Mouse (Mus musculus): ENCODE measurements around the gene Tmco4. TPM values are rescaled to one million over a fixed set of nuclear protein-coding genes. Genes with fewer than 3 reads are reported as not detected.

The Tmco4 gene
- polyA plus RNA-seq, 1 experiment from 2014 or later = 1.2 TPM

DNA sequence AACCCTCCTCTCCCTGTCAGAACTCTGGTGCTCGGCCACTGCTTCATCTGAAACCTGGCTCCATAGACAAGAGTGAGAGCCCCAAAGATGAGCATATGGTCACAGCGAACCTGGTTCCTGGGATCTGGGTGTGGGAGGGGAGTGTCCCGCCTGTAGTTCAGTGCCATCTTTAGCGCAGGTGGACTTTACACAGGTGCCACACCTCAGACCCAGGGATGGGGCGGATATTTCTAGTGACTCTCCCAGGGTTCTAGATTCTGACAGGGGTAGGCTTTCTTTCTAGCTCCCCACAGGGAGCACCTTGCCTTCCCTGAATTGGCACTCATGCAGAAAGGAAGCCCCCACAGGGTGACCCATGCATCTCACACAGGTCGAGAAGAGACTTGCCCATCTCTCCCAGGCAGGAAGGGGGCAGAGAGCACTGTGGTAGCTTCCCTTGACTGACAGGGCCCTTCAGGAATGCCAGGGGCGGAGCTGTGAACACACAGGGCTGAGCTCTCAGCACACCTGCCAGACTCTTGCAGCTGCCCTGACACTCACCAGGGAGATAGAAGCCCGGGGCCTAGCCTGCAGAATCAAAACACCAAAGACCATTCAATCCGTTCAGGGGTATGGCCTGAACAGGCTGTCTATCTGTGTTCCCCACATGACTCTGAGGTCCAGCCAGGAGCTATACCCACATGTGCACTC lies 116.4 kb downstream of the Tmco4 start:
- peaks cover 25% of the 10 kb centered on the region for H3K27me3 ChIP-seq (replicated peaks; ENCODE audit: control insufficient read depth, insufficient read depth, low read length)
- peaks cover 19% of the 10 kb centered on the region for H3K4me1 ChIP-seq (replicated peaks; ENCODE audit: control insufficient read depth, insufficient read depth, low read length)
- H3K9me3 ChIP-seq (ENCODE audit: control insufficient read depth, low read length) = no peaks in the 10 kb centered on the region
- no peak for ATAC-seq
- 68% methylated on average over 9 of the region's 9 CpGs for WGBS
- H3K9ac ChIP-seq (replicated peaks; ENCODE audit: low read depth, low read length) = no peak overlapping the region
- no peak overlapping the region for H3K4me3 ChIP-seq (replicated peaks; ENCODE audit: low read length)
- H3K27ac ChIP-seq (ENCODE audit: low read length) = no peak overlapping the region
- H3K36me3 ChIP-seq (ENCODE audit: control insufficient read depth, insufficient read depth) = no peaks in the 10 kb centered on the region
- H3K4me2 ChIP-seq (ENCODE audit: low read length) = no peak overlapping the region

DNA sequence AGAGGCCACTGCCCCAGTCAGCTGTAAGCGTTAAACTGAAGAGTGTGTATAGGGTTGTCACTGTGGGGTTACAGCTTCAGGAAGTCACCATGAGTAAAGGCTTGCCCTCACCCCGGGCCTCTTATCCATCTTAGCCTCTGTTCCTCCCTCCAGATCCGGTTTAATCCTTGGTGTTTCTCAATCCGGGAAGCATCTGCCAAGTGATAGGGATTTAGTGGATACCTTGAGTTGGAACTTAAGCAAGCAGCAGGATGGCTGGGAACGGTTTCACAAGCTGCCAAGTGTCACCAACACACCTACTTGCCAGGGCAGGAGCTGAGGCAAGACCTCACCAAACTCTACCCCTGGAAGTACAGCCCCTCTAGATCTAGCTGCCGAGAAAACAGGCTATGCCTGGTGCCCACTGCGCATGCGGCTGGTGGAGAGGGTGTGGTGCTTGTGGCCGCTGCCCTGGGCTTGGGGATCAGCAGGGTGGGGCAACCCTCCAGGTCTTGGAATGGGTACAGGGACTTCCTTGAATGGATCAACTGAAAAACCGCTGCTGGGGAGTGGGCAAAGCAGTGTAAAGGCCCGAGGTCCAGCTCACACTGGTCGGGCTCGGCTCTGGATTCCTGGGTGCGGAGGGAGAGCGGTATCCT lies 117.7 kb downstream of the Tmco4 start:
- H3K4me2 ChIP-seq (ENCODE audit: low read length) = no peak overlapping the region
- no peak overlapping the region for H3K9ac ChIP-seq (replicated peaks; ENCODE audit: low read depth, low read length)
- H3K27ac ChIP-seq (ENCODE audit: low read length) = no peak overlapping the region
- H3K36me3 ChIP-seq (ENCODE audit: control insufficient read depth, insufficient read depth) = no peaks in the 10 kb centered on the region
- peaks cover 3% of the 10 kb centered on the region; the same call in 1 of the 2 replicates for H3K9me3 ChIP-seq (ENCODE audit: control insufficient read depth, low read length)
- H3K27me3 ChIP-seq (replicated peaks; ENCODE audit: control insufficient read depth, insufficient read depth, low read length) = peaks cover 28% of the 10 kb centered on the region
- ATAC-seq = no peak
- 73% methylated on average over 15 of the region's 15 CpGs for WGBS
- peaks cover 19% of the 10 kb centered on the region for H3K4me1 ChIP-seq (replicated peaks; ENCODE audit: control insufficient read depth, insufficient read depth, low read length)
- H3K4me3 ChIP-seq (replicated peaks; ENCODE audit: low read length) = no peak overlapping the region

DNA sequence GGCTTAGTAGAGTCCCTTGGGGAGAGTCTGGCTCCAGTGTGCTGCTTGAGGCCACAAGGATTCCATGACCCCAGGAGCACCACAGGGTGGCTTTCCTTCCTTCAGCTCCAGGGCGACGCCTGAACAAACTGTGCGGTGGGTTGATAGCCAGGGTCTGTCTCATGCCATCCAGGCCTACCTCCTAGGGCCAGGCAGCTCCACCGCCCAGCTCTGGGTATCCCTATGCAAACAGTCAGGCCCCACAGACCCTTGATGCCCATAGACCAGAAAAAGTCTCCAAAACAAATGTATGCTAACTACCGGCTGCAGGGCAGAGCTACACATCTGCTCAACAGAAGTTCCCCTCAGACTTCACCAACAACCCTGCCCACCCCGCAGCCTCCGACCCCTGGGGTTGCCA lies 118.4 kb downstream of the Tmco4 start:
- no peak overlapping the region for H3K27ac ChIP-seq (ENCODE audit: low read length)
- H3K36me3 ChIP-seq (ENCODE audit: control insufficient read depth, insufficient read depth) = no peaks in the 10 kb centered on the region
- no peak overlapping the region for H3K4me2 ChIP-seq (ENCODE audit: low read length)
- peaks cover 19% of the 10 kb centered on the region for H3K4me1 ChIP-seq (replicated peaks; ENCODE audit: control insufficient read depth, insufficient read depth, low read length)
- WGBS = 47% methylated on average over 7 of the region's 7 CpGs
- H3K27me3 ChIP-seq (replicated peaks; ENCODE audit: control insufficient read depth, insufficient read depth, low read length) = peaks cover 28% of the 10 kb centered on the region
- no peak for ATAC-seq
- H3K9ac ChIP-seq (replicated peaks; ENCODE audit: low read depth, low read length) = no peak overlapping the region
- peaks cover 3% of the 10 kb centered on the region; the same call in 1 of the 2 replicates for H3K9me3 ChIP-seq (ENCODE audit: control insufficient read depth, low read length)
- no peak overlapping the region for H3K4me3 ChIP-seq (replicated peaks; ENCODE audit: low read length)

DNA sequence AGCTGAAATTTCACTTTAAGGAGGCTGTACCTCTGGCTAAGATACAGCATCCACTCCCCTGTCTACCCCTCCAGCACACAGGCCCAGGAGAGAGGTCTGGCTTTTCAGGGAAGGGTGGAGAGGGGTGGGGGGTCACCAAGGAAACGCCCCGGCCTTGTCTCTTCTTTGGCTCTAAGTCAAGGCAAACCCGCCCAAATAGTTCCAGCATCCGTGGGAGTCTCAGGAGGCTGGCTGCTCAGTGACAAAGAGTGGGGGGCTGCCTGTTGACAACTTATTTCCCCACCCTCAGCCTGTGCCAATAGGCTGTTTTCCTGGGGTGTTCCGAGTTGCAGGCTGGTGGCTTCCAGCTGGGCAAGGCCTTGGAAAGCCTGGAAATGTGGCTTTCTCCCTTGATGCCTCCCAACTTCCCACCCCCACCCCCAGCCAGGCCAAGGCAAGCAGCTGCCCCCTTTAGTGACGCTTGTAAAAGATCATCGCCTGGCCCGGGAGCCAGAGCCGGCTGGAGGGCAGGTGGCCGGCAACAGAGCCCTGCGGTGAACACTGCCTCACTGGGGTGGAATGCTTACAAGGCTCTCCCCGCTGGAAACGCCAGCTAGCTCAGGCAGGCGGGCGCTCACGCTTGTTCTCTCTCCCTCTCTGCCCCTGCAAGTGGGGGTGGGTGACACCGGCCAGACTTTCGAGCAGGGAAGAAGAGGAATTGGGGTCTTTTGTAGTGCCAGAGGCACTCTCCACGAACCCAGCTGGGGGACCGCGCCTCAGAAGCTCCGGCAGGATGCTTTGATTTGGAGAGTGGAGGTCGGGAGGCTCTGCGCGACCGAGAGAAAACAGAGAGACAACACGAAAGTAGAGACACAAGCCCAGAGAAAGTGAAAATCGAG lies 119.0 kb downstream of the Tmco4 start:
- Histone ChIP-seq H3K36me3 (ENCODE audit: control insufficient read depth, insufficient read depth) (no peaks in the 10 kb centered on the region), H3K27me3 (replicated peaks; ENCODE audit: control insufficient read depth, insufficient read depth, low read length) (peaks cover 28% of the 10 kb centered on the region), H3K9me3 (ENCODE audit: control insufficient read depth, low read length) (peaks cover 3% of the 10 kb centered on the region; the same call in 1 of the 2 replicates), H3K4me3 (replicated peaks; ENCODE audit: low read length) (peak overlapping the region; percentile 57), H3K27ac (ENCODE audit: low read length) (0 out of 2 replicates have a peak overlapping the region, but pooled peaks have one; percentile 39), H3K4me1 (replicated peaks; ENCODE audit: control insufficient read depth, insufficient read depth, low read length) (peaks cover 19% of the 10 kb centered on the region), H3K4me2 (ENCODE audit: low read length) (peak overlapping the region; percentile 86), H3K9ac (replicated peaks; ENCODE audit: low read depth, low read length) (peak overlapping the region; percentile 62)
- WGBS = 3% methylated on average over 28 of the region's 28 CpGs
- ATAC-seq = peak; percentile 51

DNA sequence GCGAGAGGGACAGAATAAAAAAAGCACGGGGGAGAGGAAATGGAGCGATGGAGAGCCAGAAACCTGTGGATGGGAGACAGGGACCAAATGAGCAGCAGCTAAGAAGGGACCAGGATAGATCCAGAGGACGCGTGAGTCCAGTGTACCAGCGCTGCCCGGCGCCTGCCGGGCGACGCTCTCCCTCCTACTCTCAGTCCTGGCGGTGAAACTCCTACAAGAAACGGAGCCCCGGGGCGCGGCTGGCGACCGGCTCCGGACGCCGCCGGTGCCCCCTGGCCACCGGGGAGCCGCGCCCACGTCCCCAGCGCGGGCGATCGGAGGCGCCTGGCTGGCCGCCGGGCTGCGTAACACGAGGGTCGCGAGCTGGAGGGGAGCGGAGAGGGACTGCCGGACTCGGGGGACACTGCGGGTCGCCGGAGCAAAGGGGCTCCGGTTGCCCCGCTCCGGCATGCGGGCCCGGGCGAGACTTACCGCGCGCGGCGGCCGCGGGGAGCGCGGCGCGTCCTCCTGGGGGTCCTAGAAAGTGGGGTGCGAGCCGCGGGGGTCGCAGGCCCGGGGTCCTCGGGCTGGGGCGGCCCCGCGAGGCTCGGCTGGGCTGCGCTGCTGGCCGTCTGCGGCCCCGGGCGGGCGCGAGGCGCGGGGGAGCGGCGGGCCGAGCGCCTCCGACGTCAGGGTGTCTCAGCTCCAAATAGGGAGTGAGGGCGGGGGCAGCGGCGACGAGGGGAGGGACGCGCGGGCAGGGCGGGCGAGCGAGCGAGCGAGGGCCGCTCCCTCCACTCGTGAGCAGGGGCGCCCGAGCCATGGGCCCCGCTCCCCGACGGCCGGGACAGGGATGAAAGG lies 119.9 kb downstream of the Tmco4 start, which contains the start of gene Nbl1:
Gene Nbl1, minus strand, starts transcription at position 638 of the 840 bp plus-strand sequence.
- Histone ChIP-seq H3K4me1 (replicated peaks; ENCODE audit: control insufficient read depth, insufficient read depth, low read length) (peaks cover 19% of the 10 kb centered on the region), H3K27ac (ENCODE audit: low read length) (0 out of 2 replicates have a peak within 1 kb of the TSS, but pooled peaks have one; percentile 39), H3K4me2 (ENCODE audit: low read length) (peak within 1 kb of the TSS; percentile 86), H3K27me3 (replicated peaks; ENCODE audit: control insufficient read depth, insufficient read depth, low read length) (peaks cover 28% of the 10 kb centered on the region), H3K9ac (replicated peaks; ENCODE audit: low read depth, low read length) (peak within 1 kb of the TSS; percentile 62), H3K4me3 (replicated peaks; ENCODE audit: low read length) (peak within 1 kb of the TSS; percentile 57), H3K9me3 (ENCODE audit: control insufficient read depth, low read length) (peaks cover 3% of the 10 kb centered on the region; the same call in 1 of the 2 replicates), H3K36me3 (ENCODE audit: control insufficient read depth, insufficient read depth) (no peaks in the 10 kb centered on the region)
- WGBS = 2% methylated on average over 71 of the region's 105 CpGs
- peak; percentile 39 for ATAC-seq

DNA sequence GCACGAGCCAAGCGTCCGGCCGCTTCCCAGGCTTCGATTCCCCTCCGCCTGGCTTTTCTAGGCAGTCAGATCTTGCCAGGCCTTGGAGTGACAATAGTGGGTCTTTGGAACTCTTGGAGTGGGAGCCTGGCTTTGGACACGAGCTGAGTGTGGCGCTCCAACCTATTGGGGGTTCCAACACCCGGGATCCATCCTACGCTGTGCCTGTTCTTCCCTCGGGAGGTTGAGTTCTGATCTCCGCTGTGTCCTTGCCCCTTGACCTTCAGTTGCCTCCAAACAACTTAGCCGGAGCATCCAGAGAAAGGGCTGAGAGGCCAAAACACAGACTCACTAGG lies 120.5 kb downstream of the Tmco4 start:
- peaks cover 19% of the 10 kb centered on the region for H3K4me1 ChIP-seq (replicated peaks; ENCODE audit: control insufficient read depth, insufficient read depth, low read length)
- H3K27me3 ChIP-seq (replicated peaks; ENCODE audit: control insufficient read depth, insufficient read depth, low read length) = peaks cover 28% of the 10 kb centered on the region
- H3K27ac ChIP-seq (ENCODE audit: low read length) = no peak overlapping the region
- no peak for ATAC-seq
- no peaks in the 10 kb centered on the region for H3K36me3 ChIP-seq (ENCODE audit: control insufficient read depth, insufficient read depth)
- H3K4me2 ChIP-seq (ENCODE audit: low read length) = peak overlapping the region; percentile 86
- WGBS = 26% methylated on average over 13 of the region's 13 CpGs
- H3K9me3 ChIP-seq (ENCODE audit: control insufficient read depth, low read length) = peaks cover 3% of the 10 kb centered on the region; the same call in 1 of the 2 replicates
- peak overlapping the region; percentile 57 for H3K4me3 ChIP-seq (replicated peaks; ENCODE audit: low read length)
- H3K9ac ChIP-seq (replicated peaks; ENCODE audit: low read depth, low read length) = peak overlapping the region; percentile 62

DNA sequence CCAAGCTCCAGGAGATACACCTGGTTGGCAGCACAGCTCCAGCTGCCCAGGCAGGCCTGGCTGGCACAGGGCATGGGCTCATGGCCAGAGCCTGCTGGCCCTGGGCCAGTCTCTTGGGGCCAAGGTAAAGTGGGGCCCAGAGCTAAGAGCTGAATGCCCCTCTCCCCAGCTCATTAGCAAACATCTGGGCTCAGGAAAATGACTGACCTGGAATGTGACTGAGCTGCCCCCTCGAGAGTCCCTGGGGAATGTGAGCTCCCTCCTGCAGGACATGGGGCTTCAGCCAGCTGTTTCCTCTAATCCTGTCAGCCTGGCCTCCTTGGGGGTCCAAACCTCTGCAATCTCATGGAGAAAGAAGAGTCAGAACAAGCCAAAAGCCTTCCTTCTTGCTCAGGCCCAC lies 122.7 kb downstream of the Tmco4 start:
- Histone ChIP-seq H3K9me3 (ENCODE audit: control insufficient read depth, low read length) (peaks cover 3% of the 10 kb centered on the region; the same call in 1 of the 2 replicates), H3K27ac (ENCODE audit: low read length) (no peak overlapping the region), H3K4me1 (replicated peaks; ENCODE audit: control insufficient read depth, insufficient read depth, low read length) (peaks cover 19% of the 10 kb centered on the region), H3K4me3 (replicated peaks; ENCODE audit: low read length) (no peak overlapping the region), H3K36me3 (ENCODE audit: control insufficient read depth, insufficient read depth) (no peaks in the 10 kb centered on the region), H3K4me2 (ENCODE audit: low read length) (no peak overlapping the region), H3K9ac (replicated peaks; ENCODE audit: low read depth, low read length) (no peak overlapping the region), H3K27me3 (replicated peaks; ENCODE audit: control insufficient read depth, insufficient read depth, low read length) (peaks cover 28% of the 10 kb centered on the region)
- WGBS = 18% methylated on average over 1 of the region's 1 CpGs
- no peak for ATAC-seq

DNA sequence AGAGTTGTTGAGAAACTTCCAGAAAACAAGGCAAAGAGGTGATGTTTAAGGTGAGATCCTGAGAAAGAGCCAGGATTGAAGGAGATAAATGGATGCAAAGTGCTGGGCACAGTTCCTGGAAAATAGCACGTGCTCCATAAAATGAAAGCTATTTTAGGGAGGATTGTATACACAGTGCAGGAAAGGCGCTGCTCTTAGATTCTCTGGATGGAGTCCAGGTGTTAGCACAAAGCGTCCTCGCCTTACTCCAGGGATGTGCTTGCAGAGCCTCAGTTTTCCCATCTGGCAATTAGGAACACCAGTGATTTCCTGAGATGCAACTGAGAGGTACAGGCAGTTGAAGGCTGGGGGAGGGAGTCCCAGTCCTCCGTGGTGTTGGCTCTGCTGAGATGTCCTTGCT lies 123.5 kb downstream of the Tmco4 start:
- Histone ChIP-seq H3K36me3 (ENCODE audit: control insufficient read depth, insufficient read depth) (no peaks in the 10 kb centered on the region), H3K27me3 (replicated peaks; ENCODE audit: control insufficient read depth, insufficient read depth, low read length) (peaks cover 24% of the 10 kb centered on the region), H3K4me3 (replicated peaks; ENCODE audit: low read length) (no peak overlapping the region), H3K9ac (replicated peaks; ENCODE audit: low read depth, low read length) (no peak overlapping the region), H3K4me1 (replicated peaks; ENCODE audit: control insufficient read depth, insufficient read depth, low read length) (peaks cover 19% of the 10 kb centered on the region), H3K27ac (ENCODE audit: low read length) (no peak overlapping the region), H3K4me2 (ENCODE audit: low read length) (no peak overlapping the region), H3K9me3 (ENCODE audit: control insufficient read depth, low read length) (peaks cover 3% of the 10 kb centered on the region; the same call in 1 of the 2 replicates)
- no peak for ATAC-seq
- 63% methylated on average over 5 of the region's 5 CpGs for WGBS
